Mouse (Mus musculus) regulatory T cell (primary cell): ENCODE measurements at regions not wholly inside any gene's neighbourhood (a gene's known extent, or its start where the extent isn't known, plus 50 kb on each side); places are given as distances from the start of the nearest gene placed in this dataset.

Source experiments
- in situ Hi-C: fragments of 300-600 bp; cut with MboI, MseI; formaldehyde crosslinking; loops from one replicate; pipeline ENCODE4 v1.15.1; 2025; ENCODE audit warnings: high pct_unique_total_duplicates

DNA sequence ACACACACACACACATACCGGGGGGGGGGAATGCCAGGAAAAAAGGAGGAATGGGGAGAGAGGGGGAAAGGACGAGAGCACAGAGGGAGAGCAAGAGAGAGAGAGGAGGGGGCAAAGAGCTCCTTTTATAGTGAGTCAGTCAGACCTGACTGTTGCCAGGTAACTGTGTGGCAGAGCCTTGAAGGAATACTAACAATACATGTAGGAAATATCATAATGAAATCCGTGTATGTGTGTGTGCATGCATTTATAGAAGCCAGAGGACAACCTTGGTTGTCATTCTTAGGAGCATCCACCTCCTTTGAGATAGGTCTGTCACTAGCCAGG lies 127.6 kb upstream of the Med14 start:
- in situ Hi-C loops, result no loop called here

DNA sequence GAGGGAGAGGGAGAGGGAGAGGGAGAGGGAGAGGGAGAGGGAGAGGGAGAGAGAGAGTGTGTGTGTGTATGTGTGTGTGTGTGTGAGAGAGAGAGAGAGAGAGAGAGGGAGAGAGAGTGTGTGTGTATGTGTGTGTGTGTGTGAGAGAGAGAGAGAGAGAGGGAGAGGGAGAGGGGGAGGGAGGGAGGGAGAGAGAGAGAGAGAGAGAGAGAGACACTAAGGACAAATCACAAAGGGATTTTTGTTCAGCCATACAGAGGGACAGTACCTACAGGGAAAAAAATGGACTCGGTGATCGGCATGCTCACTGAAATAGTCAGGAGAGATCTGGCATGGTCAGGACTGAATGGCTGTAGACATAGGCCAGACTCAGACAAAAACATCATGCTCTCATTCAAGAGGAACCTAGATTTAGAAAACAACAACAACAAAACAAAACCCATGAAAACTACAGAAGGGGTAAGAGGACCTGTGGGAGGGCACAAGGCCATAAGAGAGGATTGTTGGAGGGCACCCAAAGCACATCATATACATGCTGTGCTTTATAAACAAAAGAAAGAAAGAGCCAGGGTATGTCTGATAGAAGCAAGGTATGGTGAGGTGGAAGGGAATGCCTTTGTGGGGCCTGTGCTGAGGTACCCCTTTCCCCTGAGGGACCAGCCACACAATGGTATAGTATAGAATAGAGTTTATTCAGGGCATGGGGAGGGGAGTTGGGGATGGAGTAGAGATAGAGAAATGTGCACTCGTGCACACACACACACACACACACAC lies 127.0 kb upstream of the Med14 start:
- in situ Hi-C loops, result no loop called here

DNA sequence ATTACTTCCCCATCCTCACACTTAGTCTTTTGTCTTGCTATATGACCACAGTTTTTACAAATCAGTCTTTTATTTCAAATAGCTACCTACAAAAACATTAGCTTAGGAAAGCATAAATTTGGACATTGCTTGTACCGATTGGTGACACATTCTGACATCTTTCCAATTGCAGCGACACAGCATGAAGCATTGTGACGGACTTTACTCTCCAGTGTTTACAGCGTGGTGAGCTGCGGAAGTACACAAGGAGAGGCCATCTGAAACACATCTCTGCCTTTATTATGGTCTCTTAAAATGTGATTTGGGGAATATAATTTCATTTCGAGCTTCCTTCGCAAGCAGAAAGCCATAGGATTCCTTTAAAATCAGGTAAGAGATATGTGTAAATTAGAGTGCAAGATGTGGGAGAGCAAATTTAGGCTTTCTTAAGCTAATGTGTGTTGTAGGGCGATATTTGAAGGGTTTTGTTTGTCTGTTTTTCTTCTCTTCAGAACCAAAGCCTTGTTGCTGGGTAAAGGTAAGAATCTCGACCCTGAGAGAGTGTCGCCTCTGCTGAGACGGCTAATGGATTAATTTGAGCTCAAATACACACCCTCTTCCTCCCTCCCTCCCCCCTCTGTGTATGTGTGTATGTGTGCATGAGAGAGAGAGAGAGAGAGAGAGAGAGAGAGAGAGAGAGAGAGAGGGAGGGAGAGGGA lies 126.3 kb upstream of the Med14 start:
- in situ Hi-C loops, result no loop called here

DNA sequence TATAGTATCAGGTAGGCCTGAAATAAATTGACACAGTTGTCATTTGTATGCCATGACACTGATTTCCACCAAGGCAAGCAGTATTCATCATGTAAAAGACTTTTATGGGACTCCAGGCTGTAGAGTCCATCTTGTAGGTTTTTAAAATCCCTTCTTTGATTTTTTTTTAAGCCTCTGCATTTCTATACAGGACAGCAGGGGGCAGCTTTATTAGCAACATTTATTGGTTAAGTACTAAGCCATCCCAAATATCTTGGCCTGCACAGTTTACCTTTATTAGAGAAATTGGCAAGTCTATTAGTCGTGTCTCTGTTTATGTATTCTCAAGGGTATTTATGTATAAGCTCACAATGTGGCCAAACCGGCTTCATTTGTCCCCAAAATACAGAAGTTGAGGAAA lies 125.6 kb upstream of the Med14 start:
- in situ Hi-C loops, result no loop called here

DNA sequence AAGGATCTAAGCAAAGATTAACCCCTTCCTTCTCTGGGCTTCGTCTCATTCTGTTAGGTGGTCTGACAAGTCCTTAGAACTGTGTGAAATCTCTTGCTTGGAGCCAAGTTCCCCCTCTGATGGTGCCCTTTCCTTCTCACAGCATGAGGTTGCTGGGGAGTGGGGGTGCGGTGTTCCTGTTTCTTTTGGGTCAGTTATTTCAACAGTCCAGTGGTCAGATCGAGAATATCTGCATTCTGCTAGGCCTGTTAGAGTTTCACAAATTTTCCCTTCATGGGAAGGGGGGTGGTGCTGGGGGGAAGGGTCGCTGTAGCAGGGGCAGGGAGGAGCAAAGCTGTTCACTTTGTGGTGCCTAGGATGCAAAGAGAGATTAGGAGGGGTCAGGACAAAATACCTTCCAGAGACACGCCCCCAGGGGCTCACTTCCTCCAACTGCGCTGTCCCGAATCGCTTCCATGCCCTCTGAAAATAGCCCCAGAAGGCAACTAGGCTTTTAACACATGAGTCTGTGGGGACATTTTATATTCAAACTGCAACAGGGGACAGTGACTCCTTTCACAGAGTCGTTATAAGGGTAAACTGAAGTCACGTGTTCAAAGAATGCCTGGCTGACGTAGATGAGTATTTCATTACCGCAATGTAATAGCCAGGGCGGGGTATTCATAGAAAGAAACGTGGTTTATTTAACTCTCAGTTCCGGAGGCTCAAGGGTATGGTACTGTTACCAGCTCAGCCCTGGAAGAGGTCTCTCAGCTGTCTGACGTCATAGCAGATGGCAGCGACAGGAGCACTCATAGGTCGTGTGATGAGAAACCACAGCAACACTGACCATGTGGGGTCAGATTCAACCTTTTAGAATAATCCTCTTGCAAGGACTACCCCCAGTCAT lies 124.5 kb upstream of the Med14 start:
- in situ Hi-C loops, result no loop called here

DNA sequence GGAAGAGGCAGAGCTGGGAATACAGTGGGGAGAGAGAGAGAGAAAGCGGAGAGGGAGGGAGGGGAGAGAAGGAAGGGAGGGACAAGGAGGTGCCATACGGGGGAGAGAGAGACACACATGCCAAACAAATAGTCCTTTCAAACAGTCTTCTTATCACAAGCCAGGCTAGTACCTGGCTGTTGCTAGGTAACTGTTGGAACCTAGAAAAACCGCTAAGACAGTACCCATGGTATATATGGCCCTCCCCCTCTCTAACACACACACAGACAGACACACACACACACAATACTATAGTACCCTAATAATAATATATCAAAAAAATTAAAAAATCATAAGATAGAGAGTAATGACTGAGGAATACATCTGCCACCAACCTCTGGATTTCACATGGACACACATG lies 117.4 kb upstream of the Med14 start:
- in situ Hi-C loops, result no loop called here

DNA sequence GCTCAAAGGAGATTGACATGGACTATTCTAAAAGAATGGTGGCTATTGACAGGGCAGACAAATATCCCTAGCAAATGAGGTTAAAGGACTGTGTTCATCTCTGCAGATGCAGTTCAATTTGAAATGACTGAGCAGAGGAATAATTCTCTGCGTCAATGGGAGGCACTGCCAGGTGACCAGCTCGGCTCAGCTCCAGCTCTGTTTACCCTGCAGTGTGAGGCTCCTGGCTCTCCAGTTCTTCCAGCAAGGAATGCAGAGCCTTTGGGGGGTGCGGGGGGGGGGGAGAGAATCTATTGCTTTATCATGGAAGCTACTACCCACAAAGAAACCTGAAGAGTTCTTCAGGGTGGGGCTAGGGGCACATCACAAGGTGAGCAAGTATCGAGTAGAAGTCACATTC lies 115.6 kb upstream of the Med14 start:
- in situ Hi-C loops, result no loop called here

DNA sequence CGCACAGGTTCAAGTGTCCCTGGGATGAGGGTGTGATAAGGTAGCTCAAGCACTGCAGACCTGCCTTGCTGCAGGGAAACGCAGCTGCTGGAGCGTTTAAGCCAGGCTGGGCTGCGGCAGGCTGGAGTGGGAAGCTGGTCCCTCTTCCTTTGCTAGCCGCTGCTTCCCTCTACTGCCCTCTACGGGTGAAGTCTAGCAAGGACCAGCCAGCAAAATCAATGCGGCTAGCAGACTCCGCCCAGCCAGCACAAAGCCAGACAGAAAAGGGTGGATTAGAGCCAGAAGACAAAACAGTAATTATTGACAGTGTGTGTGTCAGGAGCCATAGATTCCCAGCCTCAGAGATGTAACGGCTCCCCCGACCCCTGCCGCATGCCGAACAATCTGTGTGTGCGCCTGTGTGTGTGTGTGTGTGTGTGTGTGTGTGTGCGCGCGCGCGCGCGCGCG lies 111.8 kb upstream of the Med14 start:
- in situ Hi-C loops, result no loop called here

DNA sequence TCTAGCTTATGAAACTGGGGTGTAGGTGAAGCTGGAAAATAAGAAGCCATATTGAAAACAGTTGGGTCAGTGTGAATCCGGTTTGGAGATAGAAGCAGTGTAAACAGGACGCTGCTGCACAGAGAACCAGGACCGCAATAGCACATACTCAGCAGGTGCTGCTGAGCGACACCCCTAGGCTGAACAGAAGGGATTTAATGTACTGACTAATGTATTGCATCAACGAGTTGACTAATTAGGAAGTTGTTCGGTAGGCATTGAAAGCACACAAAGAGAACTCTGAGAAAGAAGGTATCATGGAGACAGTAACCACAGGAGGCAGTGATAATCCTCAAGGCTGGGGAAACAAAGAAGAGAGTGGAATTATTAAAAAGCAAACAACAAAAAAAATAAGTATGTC lies 111.4 kb upstream of the Med14 start:
- in situ Hi-C loops, result no loop called here

DNA sequence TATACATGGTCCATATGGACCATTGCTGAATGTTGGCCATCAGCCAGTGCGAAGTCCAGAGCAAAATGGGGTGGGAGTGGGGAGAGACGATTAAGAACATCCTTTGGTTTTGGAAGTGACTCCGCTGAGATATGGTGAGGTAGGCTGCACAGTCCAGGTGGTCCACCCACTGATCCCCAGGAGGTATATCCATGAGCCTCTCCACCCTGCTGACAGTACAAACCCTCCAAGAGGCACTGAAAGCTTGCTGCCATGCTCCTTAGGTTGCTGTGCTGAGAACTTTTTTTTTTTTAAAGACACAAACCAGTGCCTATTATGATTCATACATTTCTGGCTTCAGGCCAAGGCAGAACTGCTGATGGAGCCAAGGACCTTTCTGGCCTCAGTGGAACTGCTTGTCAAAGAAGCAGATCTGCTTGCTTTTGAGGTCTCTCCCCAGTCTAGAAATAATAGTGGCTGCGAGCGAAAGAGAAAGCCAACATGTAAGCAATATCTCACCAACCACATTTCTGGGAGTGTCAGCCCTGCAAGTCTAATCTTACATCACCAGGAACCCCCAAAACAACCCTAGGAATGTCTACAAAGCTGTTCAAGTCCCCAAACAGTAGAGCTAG lies 105.1 kb upstream of the Med14 start:
- in situ Hi-C loops, result no loop called here

DNA sequence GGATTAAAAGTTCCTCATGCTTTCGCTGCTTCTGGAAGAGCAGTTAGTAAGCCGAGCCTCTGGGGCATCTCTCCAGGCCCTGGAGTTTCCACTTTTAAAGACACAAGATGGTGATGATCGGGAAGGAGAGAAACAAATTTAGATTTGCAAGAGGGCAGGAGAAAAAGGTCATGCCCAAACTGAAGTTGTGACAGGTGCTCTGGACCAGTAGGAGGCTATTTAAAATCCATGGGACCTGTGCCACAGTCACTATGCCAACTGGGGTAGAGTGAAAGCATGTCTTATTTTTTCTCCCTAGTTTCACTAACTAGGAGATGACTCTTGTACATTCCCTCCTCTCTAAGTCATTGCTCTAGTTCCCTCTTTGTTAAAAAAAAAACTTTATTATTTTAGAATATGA lies 104.3 kb upstream of the Med14 start:
- in situ Hi-C loops, result no loop called here

DNA sequence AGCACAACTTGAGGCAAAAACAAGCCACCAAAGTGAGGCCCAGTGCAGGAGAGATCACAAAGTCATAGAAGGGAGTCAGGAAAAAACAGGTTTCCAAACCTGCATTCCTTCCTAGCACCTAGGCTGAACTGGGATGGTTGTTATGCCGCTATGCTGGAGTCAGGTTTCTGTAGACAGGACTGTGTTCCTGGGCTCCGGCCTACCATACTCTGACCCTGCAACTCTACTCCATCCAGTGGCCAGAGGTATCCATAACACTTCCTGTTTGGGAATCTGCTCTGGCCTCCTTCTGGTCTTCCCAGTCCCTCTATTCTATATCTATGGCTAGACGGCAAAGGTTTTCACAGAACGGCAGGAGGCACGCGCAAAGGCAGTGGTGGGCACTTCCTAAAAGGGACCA lies 98.3 kb upstream of the Med14 start:
- in situ Hi-C loops, result no loop called here

DNA sequence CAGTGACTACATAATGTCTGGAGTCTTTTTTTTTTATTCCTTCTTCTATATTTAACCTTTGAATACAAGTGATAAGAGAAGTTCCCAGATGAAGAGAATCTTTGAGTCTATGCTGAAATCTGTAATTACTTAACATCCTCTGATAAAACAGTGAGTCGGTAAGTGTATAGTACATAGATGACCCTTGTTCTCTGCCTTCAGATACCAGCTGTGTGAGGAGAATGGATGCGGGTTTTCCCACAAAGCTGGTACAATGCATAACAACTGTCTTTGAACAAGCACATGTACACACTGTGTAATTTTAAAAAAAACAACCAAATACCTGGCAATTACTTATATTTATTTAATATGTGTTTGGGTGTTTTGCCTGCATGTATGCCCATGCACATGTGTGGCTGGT lies 96.9 kb upstream of the Med14 start:
- in situ Hi-C loops, result no loop called here

DNA sequence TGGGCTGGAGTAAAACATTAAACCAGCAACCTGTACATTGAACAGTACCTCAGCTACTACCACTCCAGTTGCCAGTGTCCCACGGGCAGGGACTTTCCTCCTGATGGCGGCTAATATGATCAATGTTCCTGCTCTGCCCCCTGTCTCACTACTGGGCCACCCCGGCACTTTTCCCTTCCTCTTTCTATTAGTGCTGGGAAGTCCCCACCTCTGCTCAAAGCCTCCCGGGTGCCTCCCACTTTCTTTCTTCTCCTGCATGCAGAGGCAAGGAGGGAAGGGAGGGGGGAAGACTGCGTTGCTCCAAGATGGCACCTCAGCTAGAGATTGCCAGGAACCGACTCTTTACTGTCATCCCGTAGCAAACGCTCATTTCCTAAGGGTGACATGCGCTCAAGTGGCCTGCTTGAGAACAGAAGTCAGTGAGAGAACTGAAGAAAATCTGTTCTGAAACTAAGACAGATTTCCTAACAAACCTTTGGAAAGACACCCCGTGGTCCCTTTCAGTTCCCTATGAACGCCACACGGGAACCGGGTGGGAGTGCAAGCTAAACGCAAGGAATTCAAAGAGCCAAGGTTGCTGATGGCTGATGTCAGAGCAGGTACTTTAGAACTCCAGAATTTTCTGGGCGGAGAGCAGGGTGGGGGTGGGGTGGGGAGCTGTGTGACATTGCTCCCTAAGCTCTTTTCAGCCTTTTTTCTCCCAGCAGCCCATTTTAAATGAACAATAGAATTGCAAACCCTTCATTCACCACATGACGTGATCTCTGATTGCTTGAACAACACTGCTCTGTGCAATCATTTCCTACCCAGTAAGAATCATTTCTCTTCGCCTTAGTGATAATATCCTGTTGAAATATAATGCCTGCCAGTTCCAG lies 96.2 kb upstream of the Med14 start:
- in situ Hi-C loops, result no loop called here

DNA sequence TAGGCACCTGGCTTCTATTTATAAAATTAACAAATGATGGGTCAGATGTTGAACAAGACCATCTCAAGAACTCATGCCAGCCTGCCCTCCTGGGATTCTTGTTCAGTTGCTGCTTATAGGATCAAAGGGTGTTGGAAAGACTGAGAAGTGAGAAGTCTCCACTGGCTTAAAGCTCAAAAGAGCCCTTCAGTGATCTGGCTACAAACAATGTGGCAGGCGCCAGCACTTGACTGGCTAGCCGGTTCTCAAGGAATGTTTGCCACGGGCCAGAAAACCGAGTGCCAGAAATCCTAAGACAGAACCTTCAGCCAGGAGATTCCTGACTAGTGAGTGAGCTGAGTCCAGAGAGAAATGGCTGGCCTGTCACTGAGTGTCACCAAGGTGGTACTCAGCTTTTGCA lies 93.6 kb upstream of the Med14 start:
- in situ Hi-C loops, result no loop called here

DNA sequence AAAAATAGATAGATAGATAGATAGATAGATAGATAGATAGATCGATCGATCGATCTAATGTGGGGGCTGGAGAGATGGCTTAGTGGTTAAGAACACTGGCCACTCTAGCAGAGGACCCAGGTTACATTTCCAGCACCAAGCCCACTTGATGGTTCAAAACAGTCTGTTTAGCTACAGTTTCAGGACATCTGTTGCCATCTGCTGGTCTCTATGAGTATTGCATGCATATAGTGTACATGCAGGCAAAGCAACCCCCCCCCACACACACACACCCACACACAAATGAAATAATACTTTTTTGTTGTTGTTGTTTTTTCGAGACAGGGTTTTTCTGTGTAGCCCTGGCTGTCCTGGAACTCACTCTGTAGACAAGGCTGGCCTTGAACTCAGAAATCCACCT lies 89.8 kb upstream of the Med14 start:
- in situ Hi-C loops, result loop anchor here (5.0 kb wide), 1 partner anchor 169 kb away; no protein-coding TSS in a partner anchor

DNA sequence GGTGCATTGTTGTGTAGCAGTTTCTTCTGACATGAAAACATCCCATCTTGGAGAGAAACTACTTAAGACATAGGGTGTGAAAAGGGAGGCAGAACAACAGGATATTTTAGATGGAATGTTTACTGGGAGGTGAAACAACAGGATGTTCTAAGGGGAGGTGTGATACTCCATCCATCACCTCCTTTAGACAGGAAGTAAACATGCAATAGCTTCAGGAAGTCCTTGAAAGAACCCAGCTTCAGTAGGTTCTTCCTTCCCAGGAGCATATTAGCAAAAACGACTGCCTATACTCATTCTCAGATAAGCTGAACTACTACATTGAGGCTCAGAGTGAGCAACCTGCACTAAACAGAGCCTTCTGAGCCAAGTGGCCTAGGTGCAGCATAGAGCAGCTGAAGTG lies 82.6 kb upstream of the Med14 start:
- in situ Hi-C loops, result no loop called here

DNA sequence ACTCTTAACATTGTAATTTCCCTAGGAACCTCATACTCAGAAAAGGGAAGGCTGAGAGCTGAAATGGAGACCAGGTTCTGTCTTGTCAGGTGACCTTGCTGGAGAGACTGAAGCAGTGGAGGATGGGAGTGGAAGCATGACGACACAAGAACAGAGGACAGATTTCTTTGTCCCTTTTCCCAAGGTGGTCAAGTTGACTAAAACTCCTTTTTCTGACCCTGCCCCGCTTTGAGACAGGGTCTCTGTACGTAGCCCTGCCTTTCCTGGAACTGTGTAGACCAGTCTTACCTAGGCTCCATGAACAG lies 79.1 kb upstream of the Med14 start:
- in situ Hi-C loops, result no loop called here

DNA sequence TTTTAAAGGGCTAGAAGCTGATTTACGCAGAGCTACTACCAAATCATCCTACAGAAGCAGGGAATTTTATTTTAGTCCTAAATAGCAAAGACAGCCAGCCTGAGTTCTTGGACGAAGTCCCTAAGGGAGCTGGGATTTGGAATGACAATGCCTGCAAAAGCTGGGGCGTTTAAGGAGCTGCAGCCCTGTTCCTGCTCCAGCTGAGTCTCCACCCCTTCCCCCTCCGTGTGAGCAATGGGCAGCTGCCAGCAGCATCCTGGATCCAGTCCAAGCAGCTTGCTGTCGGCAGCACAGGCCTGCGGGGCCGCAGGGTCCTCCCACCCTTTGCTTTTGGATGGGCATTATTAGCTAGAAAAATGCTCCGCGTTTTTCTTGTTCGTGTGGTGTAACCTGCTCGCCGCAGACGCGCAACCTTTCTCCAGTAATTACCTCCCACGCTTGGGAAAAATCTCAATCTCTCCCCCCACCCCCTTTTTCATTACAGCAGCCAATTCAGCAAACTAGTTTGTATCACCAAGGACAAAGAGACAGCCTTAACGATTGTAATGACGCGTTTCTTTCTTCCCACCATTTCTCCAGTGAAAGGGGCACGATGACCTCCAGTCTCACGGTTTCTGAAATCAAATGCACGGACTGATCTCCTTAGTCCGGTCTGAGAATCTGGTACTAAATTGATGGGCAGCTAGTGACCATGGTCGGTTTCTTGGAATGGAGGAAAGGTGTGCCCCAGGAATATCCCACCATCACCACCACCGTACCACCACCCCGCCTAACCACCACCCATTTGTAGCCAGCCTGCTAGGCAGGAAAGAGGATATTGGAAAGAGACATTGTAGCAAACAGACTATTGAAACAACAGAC lies 78.5 kb upstream of the Med14 start:
- in situ Hi-C loops, result no loop called here

DNA sequence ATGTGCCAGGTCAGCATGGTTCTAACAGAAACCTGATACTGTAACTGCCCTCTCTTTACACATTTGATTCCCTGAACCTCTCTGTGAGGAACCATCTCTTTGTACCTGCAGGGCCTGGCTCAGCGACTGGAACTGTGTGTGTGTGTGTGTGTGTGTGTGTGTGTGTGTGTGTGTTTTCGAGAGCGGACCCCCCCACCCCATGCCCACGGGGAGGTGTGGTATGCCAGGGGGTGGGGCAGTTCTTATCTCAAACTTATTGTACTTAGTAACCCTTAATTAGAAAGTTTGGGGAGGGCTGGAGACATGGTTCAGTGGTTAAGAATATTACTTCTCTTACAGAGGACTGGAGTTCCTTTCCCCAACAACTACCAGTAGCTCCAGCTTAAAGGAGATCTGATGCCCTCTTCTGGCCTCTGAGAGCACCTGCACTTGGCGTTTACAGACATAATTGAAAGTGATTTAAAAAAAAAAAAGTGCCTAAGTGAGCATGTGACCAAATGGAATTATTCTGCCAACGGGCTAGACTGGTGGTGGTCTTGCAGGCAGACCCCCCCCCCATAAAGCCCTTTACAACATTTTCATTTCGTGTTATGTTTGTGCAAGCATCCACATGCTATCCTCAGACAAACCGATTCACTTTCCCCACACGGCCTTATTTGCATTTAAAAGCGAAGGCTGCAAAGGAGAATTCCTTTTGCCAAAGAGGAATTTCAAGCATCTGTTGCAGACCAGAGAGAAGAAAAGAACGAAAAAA lies 77.7 kb upstream of the Med14 start:
- in situ Hi-C loops, result no loop called here
